Mouse (Mus musculus) forebrain, postnatal 0 days (tissue): ENCODE measurements at regions not wholly inside any gene's neighbourhood (a gene's known extent, or its start where the extent isn't known, plus 50 kb on each side); places are given as distances from the start of the nearest gene placed in this dataset.

Experiments used
- ATAC-seq: fragments of 200-750 bp; cut with Nextera tagmentation; 2 replicates; pipeline ENCODE4 v1.8.0; 2017; ENCODE audit warnings: mild to moderate bottlenecking, moderate library complexity
- DNase-seq: peaks from one replicate; pipeline ENCODE4 v3.0.0-alpha.2; 2015
- H3K27ac ChIP-seq: fragments of 300-500 bp; sonication (generic); 2 replicates; pipeline ENCODE4 v1.5.1; 2014; ENCODE audit warnings: low read depth, mild to moderate bottlenecking, antibody characterized with exemption, low read length, moderate library complexity, mixed read lengths
- H3K27me3 ChIP-seq: fragments of 300-500 bp; sonication (generic); 2 replicates; pipeline ENCODE4 v1.6.1; 2014; ENCODE audit warnings: mild to moderate bottlenecking, low read length, mixed read lengths; ENCODE audit not compliant: insufficient read depth
- H3K36me3 ChIP-seq: fragments of 300-500 bp; sonication (generic); 2 replicates; pipeline ENCODE4 v1.6.1; 2014; ENCODE audit warnings: mild to moderate bottlenecking, moderate library complexity; ENCODE audit not compliant: insufficient read depth
- H3K4me1 ChIP-seq: fragments of 300-500 bp; sonication (generic); 2 replicates; pipeline ENCODE4 v1.6.1; 2014; ENCODE audit warnings: antibody characterized with exemption; ENCODE audit not compliant: insufficient read depth
- H3K4me2 ChIP-seq: fragments of 300-500 bp; sonication (generic); 2 replicates; pipeline ENCODE4 v1.6.1; 2014; ENCODE audit warnings: low read depth, mild to moderate bottlenecking, moderate library complexity
- H3K4me3 ChIP-seq: fragments of 300-500 bp; sonication (generic); 2 replicates; pipeline ENCODE4 v1.5.1; 2014; ENCODE audit warnings: low read depth, low read length, mixed read lengths
- H3K9ac ChIP-seq: fragments of 300-500 bp; sonication (generic); 2 replicates; pipeline ENCODE4 v1.6.1; 2014; ENCODE audit warnings: mild to moderate bottlenecking
- H3K9me3 ChIP-seq: fragments of 300-500 bp; sonication (generic); 2 replicates; pipeline ENCODE4 v1.6.1; 2016; ENCODE audit warnings: low read length
- CTCF ChIP-seq: sonication (generic); IDR thresholded peaks from 2 replicates; pipeline ENCODE4 v1.5.1; 2016; ENCODE audit warnings: antibody characterized with exemption, control low read depth, low read depth
- WGBS: fragments of 180-500 bp; shearing (Covaris S2); extraction: QIAGEN DNeasy Blood & Tissue Kit; methylation state at CpG from one replicate; pipeline ENCODE4 v1.1.7; 2014; 5-methylcytosine and 5-hydroxymethylcytosine counted together

DNA sequence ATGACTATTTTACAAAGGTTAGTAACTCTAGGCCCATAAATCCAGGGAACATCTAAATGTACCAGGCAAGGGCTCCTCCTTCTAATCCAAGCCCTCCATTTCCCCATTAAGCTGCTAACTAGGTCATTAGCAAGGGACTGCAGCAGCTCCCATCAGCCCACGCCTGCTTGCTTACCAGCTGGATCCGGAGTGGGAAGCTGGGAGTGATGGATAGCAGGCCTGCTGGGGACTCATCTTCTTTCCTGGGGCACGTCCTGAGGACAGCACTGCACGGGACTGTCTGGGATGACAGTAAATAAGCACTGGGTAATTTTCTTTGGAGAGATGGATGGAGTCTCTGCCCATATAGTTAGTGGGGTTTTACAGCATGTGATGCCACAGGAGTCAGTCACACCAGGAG, 276.0 kb downstream of the Tcerg1l start:
- ATAC-seq = 0 out of 2 replicates have a peak, but pooled peaks have one; percentile 25

DNA sequence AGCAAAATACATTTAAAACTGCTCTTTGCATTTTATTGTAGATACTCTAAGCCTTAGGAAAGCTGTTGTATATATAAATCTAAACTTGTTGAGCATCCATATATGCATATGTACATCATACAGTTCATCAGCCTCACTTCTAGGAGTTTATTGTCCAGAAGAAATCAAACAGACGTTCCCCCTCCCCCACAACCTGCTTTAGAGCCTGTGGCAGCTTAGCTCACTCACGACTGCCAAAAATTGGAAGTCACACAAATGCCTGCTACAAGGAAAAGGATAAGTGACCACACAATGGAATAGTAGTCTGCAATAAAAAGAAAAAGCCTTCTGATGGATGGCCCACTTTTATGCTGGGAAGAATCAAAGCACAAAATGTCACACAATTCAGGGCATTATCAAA, 267.8 kb downstream of the Tcerg1l start:
- H3K4me2 ChIP-seq = no peak overlapping the region
- no peaks in the 10 kb centered on the region for H3K9me3 ChIP-seq
- H3K9ac ChIP-seq = no peak overlapping the region
- no peak overlapping the region for H3K27ac ChIP-seq
- no peak for TF ChIP-seq CTCF
- ATAC-seq (no peak), DNase-seq (no peak)
- H3K4me1 ChIP-seq = no peaks in the 10 kb centered on the region
- H3K27me3 ChIP-seq = no peaks in the 10 kb centered on the region
- no peaks in the 10 kb centered on the region for H3K36me3 ChIP-seq
- WGBS = 24% methylated on average over 2 of the region's 2 CpGs
- H3K4me3 ChIP-seq = no peak overlapping the region

More for the DNA sequence above, 276.0 kb downstream of the Tcerg1l start:
- Histone ChIP-seq H3K27ac (0 out of 2 replicates have a peak overlapping the region, but pooled peaks have one; percentile 2), H3K4me2 (no peak overlapping the region), H3K9ac (no peak overlapping the region), H3K27me3 (no peaks in the 10 kb centered on the region), H3K36me3 (no peaks in the 10 kb centered on the region), H3K4me1 (no peaks in the 10 kb centered on the region), H3K4me3 (no peak overlapping the region), H3K9me3 (no peaks in the 10 kb centered on the region)
- DNase-seq = peak; percentile 22
- TF ChIP-seq CTCF = no peak
- WGBS = 24% methylated on average over 4 of the region's 4 CpGs

DNA sequence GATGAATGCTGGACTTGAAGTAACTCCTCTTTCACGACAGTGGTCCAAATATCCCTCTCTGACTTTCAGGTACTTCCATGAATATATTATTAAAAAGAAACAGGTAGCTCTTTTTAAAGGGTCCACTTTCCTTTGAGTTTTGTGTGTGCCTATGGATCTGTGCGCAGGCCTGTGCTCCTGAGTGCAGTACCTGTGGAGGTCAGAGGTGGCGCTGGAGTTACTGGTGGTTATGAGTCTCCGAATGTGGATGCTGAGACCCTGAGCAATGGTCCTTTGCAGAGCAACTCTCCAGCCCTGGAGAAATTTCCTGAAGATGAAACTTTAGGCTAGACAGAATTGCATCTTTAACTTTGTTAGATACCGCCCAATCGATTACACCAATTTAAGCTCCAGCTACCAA, 264.1 kb downstream of the Tcerg1l start:
- Histone ChIP-seq H3K4me2 (no peak overlapping the region), H3K4me3 (no peak overlapping the region), H3K4me1 (no peaks in the 10 kb centered on the region), H3K36me3 (no peaks in the 10 kb centered on the region), H3K27me3 (no peaks in the 10 kb centered on the region), H3K9ac (no peak overlapping the region), H3K27ac (no peak overlapping the region), H3K9me3 (no peaks in the 10 kb centered on the region)
- ATAC-seq (no peak), DNase-seq (no peak)
- TF ChIP-seq CTCF = no peak
- WGBS = 94% methylated on average over 6 of the region's 6 CpGs

DNA sequence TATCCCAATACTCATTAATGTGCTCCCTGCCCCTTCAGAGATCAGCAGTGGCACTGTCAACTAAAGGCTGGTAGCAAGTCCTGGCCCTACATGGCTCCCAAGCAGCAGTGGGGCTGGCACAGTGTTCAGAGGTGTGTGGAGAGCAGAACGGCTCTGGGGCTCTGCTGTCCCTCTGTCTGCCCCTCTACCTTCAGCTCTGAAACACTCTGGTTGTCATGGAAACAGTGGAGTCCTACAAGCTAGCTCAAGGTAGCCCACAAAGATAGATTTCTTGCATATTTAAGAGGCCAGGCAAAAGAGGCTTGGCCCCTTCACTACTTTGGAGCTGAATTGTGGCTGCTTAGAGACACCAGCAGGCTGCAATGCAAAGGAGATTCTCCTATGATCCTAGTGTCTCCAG, 259.6 kb downstream of the Tcerg1l start:
- ATAC-seq (no peak), DNase-seq (no peak)
- no peaks in the 10 kb centered on the region for H3K36me3 ChIP-seq
- TF ChIP-seq CTCF = no peak
- H3K4me3 ChIP-seq = no peak overlapping the region
- no peaks in the 10 kb centered on the region for H3K27me3 ChIP-seq
- H3K4me1 ChIP-seq = no peaks in the 10 kb centered on the region
- H3K27ac ChIP-seq = no peak overlapping the region
- no peak overlapping the region for H3K4me2 ChIP-seq
- no peak overlapping the region for H3K9ac ChIP-seq
- 39% methylated on average over 1 of the region's 1 CpGs for WGBS
- H3K9me3 ChIP-seq = no peaks in the 10 kb centered on the region

DNA sequence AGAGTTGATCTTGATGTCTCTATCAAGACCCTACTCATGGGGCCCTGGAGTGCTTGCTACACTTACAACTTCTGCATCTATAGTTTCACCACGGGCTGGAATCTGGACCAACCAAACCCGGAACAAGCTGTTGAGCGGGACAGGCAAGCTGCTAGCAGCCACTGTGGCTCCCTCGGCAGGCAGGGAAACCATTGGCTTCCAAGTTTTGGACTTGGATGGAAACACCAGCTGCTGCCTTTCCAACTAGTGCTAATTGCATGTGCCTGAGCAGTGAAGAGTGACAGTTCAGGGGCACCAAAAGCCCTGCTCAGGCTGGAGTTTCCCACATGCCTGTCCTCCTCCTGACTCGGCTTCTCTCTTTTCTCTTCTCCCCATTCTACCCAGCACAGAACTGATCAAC, 257.8 kb downstream of the Tcerg1l start:
- Histone ChIP-seq H3K9ac (no peak overlapping the region), H3K9me3 (no peaks in the 10 kb centered on the region), H3K27me3 (no peaks in the 10 kb centered on the region), H3K4me2 (no peak overlapping the region), H3K27ac (no peak overlapping the region), H3K36me3 (no peaks in the 10 kb centered on the region), H3K4me1 (no peaks in the 10 kb centered on the region), H3K4me3 (no peak overlapping the region)
- peak; percentile 47; the same call in 1 of the 2 replicates for ATAC-seq
- TF ChIP-seq CTCF = no peak
- 57% methylated on average over 5 of the region's 5 CpGs for WGBS
- DNase-seq = peak; percentile 37

DNA sequence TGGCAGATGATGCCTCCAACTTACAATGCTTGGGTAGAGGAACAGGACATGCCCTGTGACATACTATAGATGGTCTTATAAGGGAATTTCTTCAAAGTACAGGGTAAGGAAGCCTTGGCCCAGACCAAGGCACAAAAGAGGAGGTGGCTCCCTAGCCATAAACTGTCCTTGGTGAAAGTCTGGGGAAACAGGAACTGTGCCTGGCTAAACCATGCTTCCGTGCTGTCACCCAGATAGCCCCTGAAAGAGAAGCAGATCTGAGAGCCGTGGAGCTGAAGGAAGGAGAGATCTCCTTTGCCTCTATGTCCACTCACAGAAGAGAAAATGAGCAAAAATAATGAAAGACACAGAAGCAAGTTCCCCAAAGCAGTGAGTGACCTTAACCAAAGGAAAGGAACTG, 248.0 kb downstream of the Tcerg1l start:
- no peak for TF ChIP-seq CTCF
- WGBS = 93% methylated on average over 2 of the region's 2 CpGs

DNA sequence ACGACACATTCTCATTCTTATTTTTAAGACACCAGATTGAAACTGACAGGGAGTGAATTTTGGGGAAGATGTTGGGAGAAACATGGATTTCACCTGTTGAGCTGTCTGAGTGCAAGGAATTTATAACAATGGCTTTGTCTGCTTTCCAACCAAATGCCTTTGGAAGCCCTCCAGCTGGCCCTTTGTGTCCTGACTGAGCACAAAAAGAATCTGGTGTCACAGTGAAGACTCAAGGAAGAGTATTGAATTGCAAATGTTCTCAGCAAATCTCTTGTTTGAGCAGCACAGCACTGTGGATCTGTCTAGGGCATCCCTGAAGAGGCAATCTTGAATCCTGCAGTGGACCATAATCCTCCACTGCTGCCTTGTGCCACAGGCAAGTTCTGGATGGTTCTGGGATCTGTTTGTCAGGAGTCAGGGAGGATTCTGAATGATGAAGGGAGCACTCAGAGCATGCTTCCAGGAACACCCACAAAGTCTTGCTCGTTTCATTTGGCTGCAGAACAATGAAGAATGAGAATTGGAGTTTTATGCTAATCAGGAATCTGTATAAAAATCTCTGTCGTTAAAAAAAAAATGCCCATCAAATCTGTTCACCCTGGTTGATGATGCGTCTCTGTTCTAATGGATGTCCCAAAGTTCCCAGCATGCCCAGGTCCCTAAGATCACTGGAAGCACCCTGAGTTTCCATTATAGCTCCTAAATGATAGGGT, 243.9 kb downstream of the Tcerg1l start:
- no peak for TF ChIP-seq CTCF
- Histone ChIP-seq H3K4me1 (no peaks in the 10 kb centered on the region), H3K4me2 (no peak overlapping the region), H3K27me3 (no peaks in the 10 kb centered on the region), H3K9ac (no peak overlapping the region), H3K9me3 (no peaks in the 10 kb centered on the region), H3K36me3 (no peaks in the 10 kb centered on the region), H3K4me3 (no peak overlapping the region), H3K27ac (no peak overlapping the region)
- WGBS = 28% methylated on average over 4 of the region's 4 CpGs
- DNase-seq (peak; percentile 58), ATAC-seq (peak; percentile 29; the same call in 1 of the 2 replicates)

More for the DNA sequence above, 248.0 kb downstream of the Tcerg1l start:
- Histone ChIP-seq H3K4me3 (no peak overlapping the region), H3K4me2 (no peak overlapping the region), H3K27ac (no peak overlapping the region), H3K27me3 (no peaks in the 10 kb centered on the region), H3K4me1 (no peaks in the 10 kb centered on the region), H3K36me3 (no peaks in the 10 kb centered on the region), H3K9ac (no peak overlapping the region), H3K9me3 (no peaks in the 10 kb centered on the region)
- ATAC-seq (no peak), DNase-seq (no peak)
